Mouse (Mus musculus): ENCODE data around the gene Stam. TPM values are rescaled to one million over a fixed set of nuclear protein-coding genes. Genes with fewer than 3 reads are reported as not detected.
"Not testable (repeated sequence)": the region's sequence is repeated elsewhere in the genome, so short reads cannot be mapped to it uniquely, and the experiment has no call there.

The Stam gene
- polyA plus RNA-seq, 1 experiment from 2014 or later, result 71.0 TPM

DNA sequence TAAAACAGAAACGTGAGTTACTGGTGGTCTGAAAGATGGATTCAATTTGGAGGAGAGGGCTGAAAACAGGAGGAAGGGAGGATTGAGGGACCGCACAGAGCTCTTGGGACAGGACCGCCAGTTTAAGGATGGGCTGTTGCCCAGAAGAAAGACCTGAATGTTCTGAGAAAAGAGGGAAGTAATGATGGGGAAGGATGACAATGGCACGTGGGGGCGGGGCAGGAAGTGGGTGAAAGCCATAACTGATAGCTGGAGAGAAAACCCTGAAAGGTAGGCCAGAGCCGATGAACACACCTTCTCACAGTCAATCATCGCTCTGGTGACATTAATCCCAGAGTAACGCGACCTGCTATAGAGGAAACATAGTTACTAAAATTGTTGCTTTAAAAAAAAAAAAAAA, 4.6 kb downstream of the Stam start:
- not testable (repeated sequence) for ATAC-seq (ENCODE audit: low read depth); H3K36me3 ChIP-seq (ENCODE audit: control insufficient read depth, insufficient read depth, low read length); H3K4me3 ChIP-seq (ENCODE audit: low read depth, low read length); H3K27me3 ChIP-seq (replicated peaks; ENCODE audit: control insufficient read depth, insufficient read depth, low read length); H3K27ac ChIP-seq (replicated peaks; ENCODE audit: low read depth, low read length); H3K9ac ChIP-seq (ENCODE audit: low read depth, low read length); H3K9me3 ChIP-seq (ENCODE audit: control insufficient read depth, low read length); H3K4me2 ChIP-seq (ENCODE audit: low read depth, low read length); DNase-seq (ENCODE audit: low spot score)
- peaks cover 17% of the 10 kb centered on the region for H3K4me1 ChIP-seq (ENCODE audit: control insufficient read depth, insufficient read depth, low read length)
- WGBS, result 91% methylated on average over 8 of the region's 9 CpGs

DNA sequence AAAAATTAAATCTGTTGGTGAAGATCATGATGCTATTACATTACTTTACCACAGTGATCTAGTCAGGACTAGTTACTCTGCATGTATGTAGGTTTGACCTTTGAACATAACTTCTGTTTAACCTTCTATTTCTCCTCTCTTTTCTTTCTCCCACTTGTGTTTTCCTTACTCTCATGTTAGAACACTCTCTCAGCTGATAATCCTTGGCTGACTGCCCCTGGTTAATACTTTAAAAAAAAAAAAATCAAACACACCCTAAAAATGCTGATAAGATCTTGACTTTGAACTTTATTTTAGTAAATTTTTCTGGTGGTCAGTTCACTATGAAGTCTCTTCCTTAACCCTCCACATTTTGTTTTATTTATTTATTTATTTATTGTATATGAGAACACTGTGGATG, 26.6 kb downstream of the Stam start:
- DNase-seq (ENCODE audit: low spot score) (no peak), ATAC-seq (ENCODE audit: low read depth) (no peak)
- H3K4me3 ChIP-seq (ENCODE audit: low read depth, low read length), result no peak overlapping the region
- H3K4me1 ChIP-seq (ENCODE audit: control insufficient read depth, insufficient read depth, low read length), result no peaks in the 10 kb centered on the region
- peaks cover 8% of the 10 kb centered on the region; the same call in 1 of the 2 replicates for H3K9me3 ChIP-seq (ENCODE audit: control insufficient read depth, low read length)
- no peak overlapping the region for H3K4me2 ChIP-seq (ENCODE audit: low read depth, low read length)
- peaks cover 19% of the 10 kb centered on the region for H3K36me3 ChIP-seq (ENCODE audit: control insufficient read depth, insufficient read depth, low read length)
- no peaks in the 10 kb centered on the region for H3K27me3 ChIP-seq (replicated peaks; ENCODE audit: control insufficient read depth, insufficient read depth, low read length)
- no peak overlapping the region for H3K27ac ChIP-seq (replicated peaks; ENCODE audit: low read depth, low read length)
- no peak overlapping the region for H3K9ac ChIP-seq (ENCODE audit: low read depth, low read length)

DNA sequence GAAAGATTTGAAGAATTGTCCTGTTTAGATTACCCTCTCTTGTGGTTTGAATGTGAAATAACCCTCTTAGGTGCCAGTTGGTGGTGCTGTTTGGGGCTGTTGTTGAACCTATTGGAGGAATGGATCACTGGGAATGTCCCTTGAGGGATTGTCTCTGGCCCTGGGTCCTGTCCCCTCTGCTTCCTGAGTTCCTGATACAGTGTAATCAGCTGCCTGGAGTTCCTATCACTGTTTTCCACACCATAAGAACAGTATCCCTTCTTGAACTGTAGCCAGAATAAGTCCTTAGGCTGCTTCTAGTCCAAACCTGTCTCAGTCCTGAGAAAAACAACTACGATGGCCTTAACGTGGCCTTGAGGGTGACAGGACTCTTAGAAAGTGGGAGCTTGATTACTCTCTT, 28.7 kb downstream of the Stam start:
- ATAC-seq (ENCODE audit: low read depth) (no peak), DNase-seq (ENCODE audit: low spot score) (no peak)
- no peak overlapping the region for H3K9ac ChIP-seq (ENCODE audit: low read depth, low read length)
- no peaks in the 10 kb centered on the region for H3K4me1 ChIP-seq (ENCODE audit: control insufficient read depth, insufficient read depth, low read length)
- WGBS, result 89% methylated on average over 2 of the region's 2 CpGs
- no peak overlapping the region for H3K27ac ChIP-seq (replicated peaks; ENCODE audit: low read depth, low read length)
- H3K36me3 ChIP-seq (ENCODE audit: control insufficient read depth, insufficient read depth, low read length), result peaks cover 16% of the 10 kb centered on the region
- no peak overlapping the region for H3K4me2 ChIP-seq (ENCODE audit: low read depth, low read length)
- no peak overlapping the region for H3K4me3 ChIP-seq (ENCODE audit: low read depth, low read length)
- H3K27me3 ChIP-seq (replicated peaks; ENCODE audit: control insufficient read depth, insufficient read depth, low read length), result no peaks in the 10 kb centered on the region
- no peaks in the 10 kb centered on the region for H3K9me3 ChIP-seq (ENCODE audit: control insufficient read depth, low read length)

DNA sequence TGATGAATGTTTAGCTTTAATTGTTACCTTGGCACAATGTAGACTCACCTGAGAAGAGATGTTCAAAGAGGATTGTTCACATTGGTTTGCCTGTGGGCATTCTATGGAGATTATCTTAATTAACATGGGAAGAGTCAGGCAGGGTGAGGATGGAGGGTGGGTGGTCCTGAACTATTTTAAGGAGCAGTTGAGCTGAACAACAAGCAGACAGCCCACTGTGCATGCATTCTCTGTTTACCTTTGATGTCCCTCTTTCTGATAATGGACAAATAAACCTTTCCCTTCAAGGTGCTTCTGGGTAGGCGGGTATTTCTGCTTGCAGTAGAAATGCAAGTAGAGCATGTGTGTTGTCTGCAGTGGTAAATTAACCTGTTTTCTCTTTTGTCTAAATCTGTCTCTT, 30.0 kb downstream of the Stam start:
- H3K9me3 ChIP-seq (ENCODE audit: control insufficient read depth, low read length), result no peaks in the 10 kb centered on the region
- H3K27ac ChIP-seq (replicated peaks; ENCODE audit: low read depth, low read length), result no peak overlapping the region
- H3K4me2 ChIP-seq (ENCODE audit: low read depth, low read length), result no peak overlapping the region
- peaks cover 16% of the 10 kb centered on the region for H3K36me3 ChIP-seq (ENCODE audit: control insufficient read depth, insufficient read depth, low read length)
- DNase-seq (ENCODE audit: low spot score), result no peak
- no peaks in the 10 kb centered on the region for H3K27me3 ChIP-seq (replicated peaks; ENCODE audit: control insufficient read depth, insufficient read depth, low read length)
- no peaks in the 10 kb centered on the region for H3K4me1 ChIP-seq (ENCODE audit: control insufficient read depth, insufficient read depth, low read length)
- H3K4me3 ChIP-seq (ENCODE audit: low read depth, low read length), result no peak overlapping the region
- H3K9ac ChIP-seq (ENCODE audit: low read depth, low read length), result no peak overlapping the region
- WGBS, result 91% methylated on average over 1 of the region's 1 CpGs
- no peak for ATAC-seq (ENCODE audit: low read depth)

DNA sequence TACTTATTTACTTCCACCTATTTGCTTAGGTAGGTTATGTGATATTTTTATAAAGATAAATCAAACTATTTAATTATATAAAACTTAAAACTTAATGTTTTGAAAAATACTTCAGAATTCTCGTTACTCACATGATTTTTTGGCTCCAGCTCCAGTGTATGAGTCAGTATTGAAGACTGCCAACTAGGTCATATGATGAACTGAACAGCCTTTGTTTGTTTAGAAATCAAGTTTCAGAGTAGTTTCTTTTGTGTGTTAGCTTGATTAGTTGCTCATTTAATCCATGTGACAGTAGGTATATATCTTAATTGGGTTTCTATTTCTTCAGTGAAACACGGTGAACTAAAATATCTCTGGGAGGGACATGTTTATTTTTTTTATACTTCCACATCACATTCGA, 33.8 kb downstream of the Stam start:
- ATAC-seq (ENCODE audit: low read depth) (no peak), DNase-seq (ENCODE audit: low spot score) (peak; percentile 23)
- H3K4me1 ChIP-seq (ENCODE audit: control insufficient read depth, insufficient read depth, low read length), result no peaks in the 10 kb centered on the region
- no peak overlapping the region for H3K4me2 ChIP-seq (ENCODE audit: low read depth, low read length)
- no peak overlapping the region for H3K27ac ChIP-seq (replicated peaks; ENCODE audit: low read depth, low read length)
- H3K27me3 ChIP-seq (replicated peaks; ENCODE audit: control insufficient read depth, insufficient read depth, low read length), result no peaks in the 10 kb centered on the region
- peaks cover 13% of the 10 kb centered on the region for H3K36me3 ChIP-seq (ENCODE audit: control insufficient read depth, insufficient read depth, low read length)
- H3K9ac ChIP-seq (ENCODE audit: low read depth, low read length), result no peak overlapping the region
- H3K4me3 ChIP-seq (ENCODE audit: low read depth, low read length), result no peak overlapping the region
- H3K9me3 ChIP-seq (ENCODE audit: control insufficient read depth, low read length), result no peaks in the 10 kb centered on the region
- 80% methylated on average over 3 of the region's 3 CpGs for WGBS

DNA sequence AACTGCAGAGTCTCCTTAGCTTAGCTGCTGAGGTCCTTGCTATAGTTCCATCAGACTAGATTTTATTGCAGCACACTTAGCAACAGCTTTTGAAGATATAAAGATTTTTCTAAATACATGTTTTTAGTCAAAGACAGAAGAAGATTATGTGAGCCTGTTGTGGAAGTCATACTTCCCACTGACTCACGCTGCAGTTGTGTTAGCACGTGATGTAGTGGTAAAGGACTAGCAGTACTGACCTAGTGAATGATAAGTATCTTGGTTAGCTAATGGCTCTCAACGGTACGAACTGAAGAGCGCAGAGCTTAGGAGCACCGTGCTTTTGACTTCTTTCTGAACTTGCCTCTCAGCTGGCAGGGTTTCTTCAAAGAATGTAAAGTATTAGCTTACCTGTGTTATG, 52.5 kb downstream of the Stam start:
- Histone ChIP-seq H3K4me1 (ENCODE audit: control insufficient read depth, insufficient read depth, low read length) (no peaks in the 10 kb centered on the region), H3K9ac (ENCODE audit: low read depth, low read length) (no peak overlapping the region), H3K27me3 (replicated peaks; ENCODE audit: control insufficient read depth, insufficient read depth, low read length) (no peaks in the 10 kb centered on the region), H3K36me3 (ENCODE audit: control insufficient read depth, insufficient read depth, low read length) (peaks cover 36% of the 10 kb centered on the region), H3K27ac (replicated peaks; ENCODE audit: low read depth, low read length) (no peak overlapping the region), H3K4me2 (ENCODE audit: low read depth, low read length) (no peak overlapping the region), H3K9me3 (ENCODE audit: control insufficient read depth, low read length) (no peaks in the 10 kb centered on the region), H3K4me3 (ENCODE audit: low read depth, low read length) (no peak overlapping the region)
- DNase-seq (ENCODE audit: low spot score) (no peak), ATAC-seq (ENCODE audit: low read depth) (no peak)
- 88% methylated on average over 6 of the region's 6 CpGs for WGBS

DNA sequence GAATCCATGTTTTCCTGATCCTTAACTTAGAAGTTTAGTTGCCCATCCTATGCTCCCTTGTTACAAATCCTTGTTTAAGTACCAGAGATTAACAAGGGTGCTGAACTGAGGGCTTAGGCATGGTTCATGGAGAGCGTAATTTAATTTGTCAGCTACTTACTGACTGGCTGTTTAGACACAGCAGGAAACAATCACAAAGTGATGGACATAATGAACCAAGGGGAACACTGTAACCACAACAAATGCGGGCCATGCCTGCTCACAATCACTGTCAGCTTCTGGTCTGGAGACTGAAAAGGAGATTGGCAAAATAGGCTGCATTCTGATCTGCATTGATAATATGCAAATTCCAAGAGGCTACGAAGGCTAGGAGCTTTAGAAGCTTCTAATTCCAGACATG, 53.7 kb downstream of the Stam start:
- DNase-seq (ENCODE audit: low spot score) (no peak), ATAC-seq (ENCODE audit: low read depth) (no peak)
- no peaks in the 10 kb centered on the region for H3K9me3 ChIP-seq (ENCODE audit: control insufficient read depth, low read length)
- H3K4me1 ChIP-seq (ENCODE audit: control insufficient read depth, insufficient read depth, low read length), result no peaks in the 10 kb centered on the region
- no peaks in the 10 kb centered on the region for H3K27me3 ChIP-seq (replicated peaks; ENCODE audit: control insufficient read depth, insufficient read depth, low read length)
- no peak overlapping the region for H3K27ac ChIP-seq (replicated peaks; ENCODE audit: low read depth, low read length)
- peaks cover 47% of the 10 kb centered on the region for H3K36me3 ChIP-seq (ENCODE audit: control insufficient read depth, insufficient read depth, low read length)
- no peak overlapping the region for H3K4me2 ChIP-seq (ENCODE audit: low read depth, low read length)
- no peak overlapping the region for H3K9ac ChIP-seq (ENCODE audit: low read depth, low read length)
- no peak overlapping the region for H3K4me3 ChIP-seq (ENCODE audit: low read depth, low read length)
- 57% methylated on average over 3 of the region's 3 CpGs for WGBS

DNA sequence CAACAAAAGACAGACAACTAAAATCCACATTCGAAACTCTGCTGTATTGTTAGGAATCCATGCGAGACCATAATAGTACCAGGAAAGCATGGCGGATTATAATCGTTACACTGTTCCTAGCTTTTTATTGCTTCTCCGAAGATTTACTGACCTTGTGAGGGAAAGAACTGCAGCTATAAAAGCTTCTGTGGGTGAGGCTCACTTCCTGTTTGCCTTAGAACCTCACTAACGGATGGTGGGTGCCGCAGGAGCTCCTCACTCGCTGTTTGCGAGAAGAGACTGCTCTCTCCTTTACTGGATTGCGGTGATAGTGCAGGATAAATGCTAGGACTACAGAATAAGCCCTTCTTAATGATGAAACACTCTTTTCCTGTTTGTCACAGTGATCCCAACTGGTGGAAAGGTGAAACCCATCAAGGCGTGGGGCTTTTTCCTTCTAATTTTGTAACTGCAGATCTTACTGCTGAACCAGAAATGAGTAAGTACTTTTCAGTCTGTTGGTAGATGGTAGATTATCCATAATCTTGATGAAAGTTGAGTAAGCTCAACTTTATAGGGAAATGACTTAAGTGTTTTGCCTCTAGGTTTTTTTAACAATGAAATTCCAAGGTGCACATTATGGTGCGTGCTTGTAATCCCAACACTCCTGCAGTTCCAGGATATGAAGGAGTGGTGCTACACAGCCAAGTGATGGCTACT, 56.9 kb downstream of the Stam start:
- Histone ChIP-seq H3K27ac (replicated peaks; ENCODE audit: low read depth, low read length) (no peak overlapping the region), H3K9ac (ENCODE audit: low read depth, low read length) (no peak overlapping the region), H3K4me2 (ENCODE audit: low read depth, low read length) (no peak overlapping the region), H3K36me3 (ENCODE audit: control insufficient read depth, insufficient read depth, low read length) (peaks cover 59% of the 10 kb centered on the region), H3K9me3 (ENCODE audit: control insufficient read depth, low read length) (no peaks in the 10 kb centered on the region), H3K4me3 (ENCODE audit: low read depth, low read length) (no peak overlapping the region), H3K27me3 (replicated peaks; ENCODE audit: control insufficient read depth, insufficient read depth, low read length) (no peaks in the 10 kb centered on the region), H3K4me1 (ENCODE audit: control insufficient read depth, insufficient read depth, low read length) (no peaks in the 10 kb centered on the region)
- no peak for ATAC-seq (ENCODE audit: low read depth)
- WGBS, result 85% methylated on average over 12 of the region's 12 CpGs
- no peak for DNase-seq (ENCODE audit: low spot score)

Data from embryonic facial prominence, embryonic 14.5 days (tissue).